Comparison of ENCODE assay signal across 23 mouse cellular contexts in the genomic region with DNA sequence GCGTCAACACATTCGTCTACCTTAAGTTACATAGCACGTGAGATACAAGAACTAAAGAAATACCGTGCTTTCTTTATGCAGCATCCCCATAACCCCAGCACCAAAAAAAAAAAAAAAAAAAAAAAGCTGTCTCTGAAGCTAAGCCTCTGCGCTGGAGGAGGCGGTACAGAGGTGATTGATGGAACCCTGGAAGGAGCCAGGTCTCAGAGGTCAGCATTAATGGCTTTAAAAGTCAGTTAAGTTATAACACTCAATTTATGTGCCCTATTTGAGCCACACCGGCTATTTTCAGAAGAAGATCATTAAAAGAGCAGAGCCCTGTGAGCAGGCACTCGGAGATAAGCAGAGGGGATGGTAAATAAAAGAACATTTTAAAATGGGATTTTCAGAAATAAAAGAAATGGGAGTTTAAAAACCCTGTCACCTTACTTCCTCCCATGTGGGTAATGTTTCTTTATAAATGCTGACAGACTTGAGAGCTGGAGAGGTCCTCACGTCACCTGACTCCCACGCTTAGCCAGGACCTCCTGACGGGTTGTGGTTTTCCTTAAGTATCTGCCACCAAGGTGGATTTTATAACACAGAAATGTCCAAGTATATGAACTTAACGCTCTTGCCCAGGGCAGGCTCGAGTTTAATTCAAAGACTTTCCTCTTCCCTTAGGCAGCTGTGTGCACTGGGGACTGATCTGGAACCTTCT.
A peak's percentile ranks its signal among the peaks of the same experiment; 100 is the strongest.
DNase-seq lines count a peak whose midpoint lies in the region; ATAC-seq and TF ChIP-seq lines count a peak whose summit lies in the region.
"Had no signal": no experiment of that assay in that cellular context is flagged by ENCODE, and none has a peak within 500 bp of the region (broad histone marks: within the 10 kb centered on the region; RNA-seq: fewer than 3 reads in every experiment).

No protein-coding gene starts in this region.

- 23% methylated on average over 13 of the region's 13 CpGs for WGBS in kidney, postnatal 0 days

- no peak overlapping the region for H3K9ac ChIP-seq in kidney, postnatal 0 days (ENCODE audit: low read depth, low read length)
- H3K9ac ChIP-seq: forebrain, embryonic 12.5 days had no signal

- no peak for TF ChIP-seq CTCF in kidney, postnatal 0 days (IDR thresholded peaks at IDR 0.05; ENCODE audit: low read depth)

- H3K27me3 ChIP-seq in kidney, postnatal 0 days (ENCODE audit: insufficient read depth, low read length): no peaks in the 10 kb centered on the region
- H3K27me3 ChIP-seq: forebrain, embryonic 12.5 days; megakaryocyte, embryonic 14.5 days had no signal

- no peaks in the 10 kb centered on the region; the same call in 1 of the 2 replicates for H3K4me1 ChIP-seq in kidney, postnatal 0 days (replicated peaks; ENCODE audit: insufficient read depth, low read length)

- H3K4me2 ChIP-seq in kidney, postnatal 0 days (ENCODE audit: low read length): no peak overlapping the region
- H3K4me2 ChIP-seq: forebrain, embryonic 12.5 days had no signal

- H3K4me3 ChIP-seq in kidney, postnatal 0 days (replicated peaks; ENCODE audit: low read depth, low read length): no peak overlapping the region
- H3K4me3 ChIP-seq: embryonic facial prominence, embryonic 10.5 days; forebrain, embryonic 12.5 days; left cerebral cortex, adult 2 months; megakaryocyte, embryonic 14.5 days had no signal

- peaks cover 3% of the 10 kb centered on the region; the same call in 1 of the 2 replicates for H3K36me3 ChIP-seq in kidney, postnatal 0 days (ENCODE audit: insufficient read depth, low read length)
- H3K36me3 ChIP-seq: forebrain, embryonic 12.5 days had no signal

- H3K27ac ChIP-seq in kidney, postnatal 0 days: no peak overlapping the region
- H3K27ac ChIP-seq: embryonic facial prominence, embryonic 10.5 days; forebrain, embryonic 12.5 days; left cerebral cortex, adult 2 months had no signal

- no peak for ATAC-seq in kidney, postnatal 0 days (replicated peaks; ENCODE audit: low FRiP score, low read depth)
- ATAC-seq in cerebellum, adult (ENCODE audit: insufficient number of reproducible peaks, low FRiP score, low TSS enrichment): no peak
- ATAC-seq in activated CD4-positive, CD25-positive, alpha-beta regulatory T cell, adult 4 months: no peak
- ATAC-seq: hindbrain, embryonic 16.5 days; midbrain, embryonic 16.5 days had no signal

- peak; percentile 65 for DNase-seq in kidney, postnatal 0 days (ENCODE audit: low spot score)
- no peak for DNase-seq in kidney, postnatal 10 days
- DNase-seq in embryo, embryonic 10 days (ENCODE audit: low spot score): peak; percentile 79
- peak; percentile 79 for DNase-seq in embryo, embryonic 10.5 days (ENCODE audit: low spot score)
- DNase-seq in lung, postnatal 25 days (ENCODE audit: low spot score): peak; percentile 20
- DNase-seq: adrenal gland, adult 2 months; cerebellum, adult 9-10 months; heart, adult 18-20 months; heart, postnatal 36 days; layer of hippocampus, adult 9-11 months; left cerebral cortex, postnatal 4 days; liver; retina, postnatal 1 day; right cerebral cortex, postnatal 4 days; thymus, adult 2 months had no signal

- no peaks in the 10 kb centered on the region for H3K9me3 ChIP-seq in kidney, postnatal 0 days (replicated peaks; ENCODE audit: low read length)
- H3K9me3 ChIP-seq: embryonic facial prominence, embryonic 10.5 days; forebrain, embryonic 12.5 days; megakaryocyte, embryonic 14.5 days had no signal
